Mouse (Mus musculus) lung, adult 2 months (tissue): ENCODE measurements around the gene Sept8.

Source experiments
- CTCF ChIP-seq: fragments of 200-500 bp; IDR thresholded peaks from 2 replicates; pipeline ENCODE4 v1.5.1; 2011; ENCODE audit warnings: mild to moderate bottlenecking, low read length, control low read depth; ENCODE audit not compliant: insufficient read depth
- POLR2A ChIP-seq: fragments of 200-500 bp; IDR thresholded peaks from 2 replicates; pipeline ENCODE4 v1.6.1; 2011; ENCODE audit warnings: low read depth, mild to moderate bottlenecking, control low read depth, low read length, borderline replicate concordance; ENCODE audit errors: extremely low read depth

DNA sequence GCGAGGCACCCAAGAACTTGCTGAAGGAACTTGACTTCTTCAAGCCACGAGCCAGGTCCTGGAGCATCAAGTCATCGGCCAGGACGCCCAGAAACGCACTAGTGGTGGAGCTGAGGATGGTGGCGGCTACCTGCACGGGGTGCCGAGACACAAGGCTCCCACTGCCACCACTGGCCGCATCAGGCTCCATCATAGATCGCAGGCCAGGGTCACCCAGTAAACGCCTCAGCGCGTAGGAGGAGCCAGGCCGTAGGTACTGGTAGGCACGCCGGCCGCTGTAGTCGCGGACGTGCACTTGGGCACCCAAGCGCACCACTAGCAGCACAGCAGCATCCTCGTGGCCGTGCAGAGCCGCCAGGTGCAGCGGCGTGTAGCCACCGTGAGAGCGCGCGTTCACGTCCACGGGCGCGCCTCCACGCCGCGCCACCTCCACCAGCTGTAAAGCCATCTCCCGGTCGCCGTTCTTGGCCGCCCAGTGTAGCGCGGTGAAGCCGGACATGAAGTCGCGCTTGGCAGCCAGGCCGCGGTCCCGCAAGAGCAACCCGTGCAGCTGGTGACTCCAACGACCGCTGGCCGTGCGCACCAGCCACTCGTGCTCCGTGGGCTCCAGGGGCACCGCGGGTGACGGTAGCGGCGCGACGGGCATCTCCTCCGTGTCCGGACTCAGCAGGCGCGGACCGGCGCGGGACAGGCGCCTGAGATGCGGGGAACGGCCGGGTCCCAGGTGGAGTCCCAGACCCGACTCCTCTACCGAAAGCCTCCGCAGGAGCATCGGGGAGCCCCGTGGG is 40.5 kb upstream of the Sept8 start:
- TF ChIP-seq CTCF (no peak), POLR2A (no peak)
